Mouse (Mus musculus) gastrocnemius, postnatal 10 days (tissue): ENCODE results near the gene Lrrc7. TPM values are rescaled to one million over a fixed set of nuclear protein-coding genes. Genes with fewer than 3 reads are reported as not detected.
A peak's percentile ranks its signal among the peaks of the same experiment; 100 is the strongest.

ENCODE experiments used
- DNase-seq: peaks from one replicate; pipeline ENCODE4 v3.0.0; 2021; ENCODE audit warnings: mixed read lengths
- total RNA-seq, 2 experiments: library from RNA; stranded (reverse); gene quantifications; 2 replicates each; pipeline ENCODE4 v1.2.3; 2021

Gene Lrrc7
- total RNA-seq, 2 experiments from 2014 or later = 0.18 to 0.19 TPM

- no peak for DNase-seq
Observed at GRCm38 (mm10) chr3:158065256-158065655, 496.8 kb downstream of the Lrrc7 start.

- no peak for DNase-seq
Observed at GRCm38 (mm10) chr3:158061811-158062523, 500.1 kb downstream of the Lrrc7 start.

- DNase-seq = no peak
Observed at GRCm38 (mm10) chr3:158060621-158061291, 501.3 kb downstream of the Lrrc7 start.

GRCm38 (mm10) chr3:158049508-158049907 is 512.5 kb downstream of the Lrrc7 start:
- no peak for DNase-seq

- DNase-seq = no peak
Observed at GRCm38 (mm10) chr3:158040755-158041154, 521.3 kb downstream of the Lrrc7 start.

GRCm38 (mm10) chr3:158038106-158038505 is 523.9 kb downstream of the Lrrc7 start:
- DNase-seq = no peak

GRCm38 (mm10) chr3:158036329-158036988 is 525.6 kb downstream of the Lrrc7 start, which contains the start of the genes Srsf11 and Lrrc40:
TSS of gene Srsf11 (minus strand) at chr3:158036639.
TSS of gene Lrrc40 (plus strand) at chr3:158036662.
- DNase-seq = peak; percentile 93

- no peak for DNase-seq
Observed at GRCm38 (mm10) chr3:158035866-158036265, 526.2 kb downstream of the Lrrc7 start.
